ENCODE assay signal across 9 mouse cellular contexts in genomic region chr4:83567190-83568113, GRCm38 (mm10). TPM values are rescaled to one million over a fixed set of nuclear protein-coding genes. Genes with fewer than 3 reads are reported as not detected.
A peak's percentile ranks its signal among the peaks of the same experiment; 100 is the strongest.
DNase-seq lines count a peak whose midpoint lies in the region; ATAC-seq lines count a peak whose summit lies in the region.
"Had no signal": no experiment of that assay in that cellular context is flagged by ENCODE, and none has a peak within 500 bp of the region (broad histone marks: within the 10 kb centered on the region; RNA-seq: fewer than 3 reads in every experiment).

No protein-coding gene starts in this region.

- peak; percentile 12 to 20 for DNase-seq in cerebellum, postnatal 10 days
- DNase-seq in cerebellum, postnatal 36 days = no peak
- no peak for DNase-seq in midbrain, embryonic 11.5 days (ENCODE audit: low spot score, missing footprints)
- no peak for DNase-seq in cerebellum, adult 8-10 months
- DNase-seq in spleen, adult 12 weeks (ENCODE audit: low spot score) = no peak

- no peaks in the 10 kb centered on the region for H3K9me3 ChIP-seq in midbrain, embryonic 13.5 days
- H3K9me3 ChIP-seq in midbrain, embryonic 11.5 days (ENCODE audit: control insufficient read depth, low read length) = no peaks in the 10 kb centered on the region
- H3K9me3 ChIP-seq in intestine, embryonic 15.5 days = no peaks in the 10 kb centered on the region
- H3K9me3 ChIP-seq in stomach, embryonic 14.5 days (ENCODE audit: control insufficient read depth, low read depth, low read length) = no peaks in the 10 kb centered on the region

- 27% methylated on average over 13 of the region's 13 CpGs for WGBS in midbrain, embryonic 13.5 days
- 30% methylated on average over 13 of the region's 13 CpGs for WGBS in midbrain, embryonic 11.5 days
- 17% methylated on average over 13 of the region's 13 CpGs for WGBS in intestine, embryonic 15.5 days
- WGBS in stomach, embryonic 14.5 days = 24% methylated on average over 13 of the region's 13 CpGs

- peak; percentile 70; the same call in 1 of the 2 replicates for ATAC-seq in midbrain, embryonic 13.5 days
- no peak for ATAC-seq in midbrain, embryonic 11.5 days (ENCODE audit: low FRiP score)
- peak; percentile 79 for ATAC-seq in intestine, embryonic 15.5 days
- peak; percentile 42; the same call in 1 of the 2 replicates for ATAC-seq in stomach, embryonic 14.5 days (ENCODE audit: insufficient number of reproducible peaks, insufficient read depth, low FRiP score, low read depth)

- no peak overlapping the region for H3K4me3 ChIP-seq in midbrain, embryonic 13.5 days (replicated peaks)
- no peak overlapping the region for H3K4me3 ChIP-seq in midbrain, embryonic 11.5 days (ENCODE audit: low read depth, low read length)
- no peak overlapping the region for H3K4me3 ChIP-seq in intestine, embryonic 15.5 days (replicated peaks)
- no peak overlapping the region for H3K4me3 ChIP-seq in stomach, embryonic 14.5 days (ENCODE audit: low read depth, low read length)

- no peaks in the 10 kb centered on the region for H3K27me3 ChIP-seq in midbrain, embryonic 13.5 days
- no peaks in the 10 kb centered on the region for H3K27me3 ChIP-seq in midbrain, embryonic 11.5 days (ENCODE audit: control insufficient read depth, insufficient read depth, low read length)
- no peaks in the 10 kb centered on the region for H3K27me3 ChIP-seq in intestine, embryonic 15.5 days (replicated peaks)
- no peaks in the 10 kb centered on the region for H3K27me3 ChIP-seq in stomach, embryonic 14.5 days (ENCODE audit: control insufficient read depth, insufficient read depth, low read length)
- H3K27me3 ChIP-seq: CH12.LX had no signal

- no peak overlapping the region for H3K27ac ChIP-seq in midbrain, embryonic 13.5 days
- H3K27ac ChIP-seq in midbrain, embryonic 11.5 days (ENCODE audit: low read depth, low read length) = no peak overlapping the region
- no peak overlapping the region for H3K27ac ChIP-seq in intestine, embryonic 15.5 days
- H3K27ac ChIP-seq in stomach, embryonic 14.5 days (ENCODE audit: low read length) = no peak overlapping the region

- no peaks in the 10 kb centered on the region for H3K36me3 ChIP-seq in midbrain, embryonic 13.5 days
- H3K36me3 ChIP-seq in midbrain, embryonic 11.5 days (ENCODE audit: control insufficient read depth, insufficient read depth, low read length) = no peaks in the 10 kb centered on the region
- no peaks in the 10 kb centered on the region for H3K36me3 ChIP-seq in intestine, embryonic 15.5 days
- no peaks in the 10 kb centered on the region for H3K36me3 ChIP-seq in stomach, embryonic 14.5 days (ENCODE audit: control insufficient read depth, insufficient read depth, low read length)

- no peaks in the 10 kb centered on the region; the same call in 1 of the 2 replicates for H3K4me1 ChIP-seq in midbrain, embryonic 13.5 days (replicated peaks)
- no peaks in the 10 kb centered on the region for H3K4me1 ChIP-seq in midbrain, embryonic 11.5 days (ENCODE audit: control insufficient read depth, insufficient read depth, low read length)
- 0 out of 2 replicates have a peak, but pooled peaks cover 2% of the 10 kb centered on the region for H3K4me1 ChIP-seq in intestine, embryonic 15.5 days (replicated peaks)
- 0 out of 2 replicates have a peak, but pooled peaks cover 4% of the 10 kb centered on the region for H3K4me1 ChIP-seq in stomach, embryonic 14.5 days (ENCODE audit: control insufficient read depth, insufficient read depth, low read length)

- H3K9ac ChIP-seq in midbrain, embryonic 13.5 days (replicated peaks) = no peak overlapping the region
- H3K9ac ChIP-seq in midbrain, embryonic 11.5 days (ENCODE audit: low read length) = no peak overlapping the region
- H3K9ac ChIP-seq in intestine, embryonic 15.5 days = no peak overlapping the region
- H3K9ac ChIP-seq in stomach, embryonic 14.5 days (replicated peaks; ENCODE audit: low read depth, low read length) = no peak overlapping the region

- H3K4me2 ChIP-seq in midbrain, embryonic 13.5 days (replicated peaks) = no peak overlapping the region
- H3K4me2 ChIP-seq in midbrain, embryonic 11.5 days = no peak overlapping the region
- peak overlapping the region; percentile 49 for H3K4me2 ChIP-seq in intestine, embryonic 15.5 days (replicated peaks)
- peak overlapping the region; percentile 15; the same call in 1 of the 2 replicates for H3K4me2 ChIP-seq in stomach, embryonic 14.5 days (replicated peaks; ENCODE audit: low read depth, low read length)

RNA-seq across cellular contexts. Expression of gene Ccdc171, which starts 42.1 kb away (rescaled TPM):
- polyA plus RNA-seq in midbrain, embryonic 13.5 days (2015; fragmentation: Nextera tagmentation; extraction: Ambion mirVana) = 4.1 and 5.6 TPM in 2 replicates
- polyA plus RNA-seq in midbrain, embryonic 11.5 days (2014; fragmentation: Nextera tagmentation; extraction: Ambion mirVana) = 4.1 and 5.0 TPM in 2 replicates
- polyA plus RNA-seq in intestine, embryonic 15.5 days (2015; fragmentation: Nextera tagmentation; extraction: Ambion mirVana) = 2.4 and 3.0 TPM in 2 replicates
- 5.2 and 6.5 TPM in 2 replicates for polyA plus RNA-seq in stomach, embryonic 14.5 days (2014; fragmentation: Nextera tagmentation; extraction: Ambion mirVana)

Comparison
In these comparisons a context has a peak if more than half of its experiments do, and no peak if none do; other contexts are left out.
1. DNase-seq: peak in cerebellum, postnatal 10 days (2 of 2); none in cerebellum, postnatal 36 days (0 of 2), midbrain, embryonic 11.5 days (single experiment), cerebellum, adult 8-10 months (single experiment) and spleen, adult 12 weeks (single experiment).
2. H3K4me2 ChIP-seq: peak in intestine, embryonic 15.5 days (single experiment) and stomach, embryonic 14.5 days (single experiment); none in midbrain, embryonic 13.5 days (single experiment) and midbrain, embryonic 11.5 days (single experiment).